In the genomic region with DNA sequence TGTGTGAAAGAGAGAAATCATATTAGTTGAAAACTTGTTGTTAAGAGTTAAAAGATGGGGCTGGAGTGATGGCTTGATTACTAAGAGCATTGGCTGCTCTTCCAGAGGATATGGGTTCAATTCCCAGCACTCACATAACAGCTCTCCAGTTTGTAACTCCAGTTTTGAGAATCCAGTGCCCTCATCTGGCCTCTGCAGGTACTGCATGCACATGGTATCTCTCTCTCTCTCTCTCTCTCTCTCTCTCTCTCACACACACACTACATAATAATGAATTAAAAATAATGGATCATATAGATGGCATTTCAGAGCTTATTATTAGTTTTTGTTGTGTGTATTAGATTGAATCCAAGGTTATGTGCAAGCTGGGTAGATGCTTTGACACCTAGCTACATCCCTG, we compare ENCODE assay signal across 22 mouse cellular contexts. TPM values are rescaled to one million over a fixed set of nuclear protein-coding genes. Genes with fewer than 3 reads are reported as not detected.
DNase-seq lines count a peak whose midpoint lies in the region; ATAC-seq and TF ChIP-seq lines count a peak whose summit lies in the region.
"Had no signal": no experiment of that assay in that cellular context is flagged by ENCODE, and none has a peak within 500 bp of the region (broad histone marks: within the 10 kb centered on the region; RNA-seq: fewer than 3 reads in every experiment).

No protein-coding gene starts in this region.

- TF ChIP-seq CTCF in liver, embryonic 14.5 days (IDR thresholded peaks at IDR 0.05; ENCODE audit: low read depth) = peak; percentile 39

- H3K4me1 ChIP-seq in liver, embryonic 14.5 days (replicated peaks; ENCODE audit: control insufficient read depth in 2 of 2, insufficient read depth in 2 of 2, low read length in 1 of 2) = no peaks in the 10 kb centered on the region
- no peaks in the 10 kb centered on the region for H3K4me1 ChIP-seq in liver, embryonic 11.5 days (replicated peaks; ENCODE audit: control insufficient read depth, insufficient read depth, low read length)
- H3K4me1 ChIP-seq: embryonic facial prominence, embryonic 12.5 days; liver, embryonic 13.5 days; midbrain, embryonic 12.5 days; neural tube, embryonic 15.5 days had no signal

- H3K4me2 ChIP-seq in liver, embryonic 14.5 days (ENCODE audit: low read depth) = no peak overlapping the region
- no peak overlapping the region for H3K4me2 ChIP-seq in liver, embryonic 11.5 days
- H3K4me2 ChIP-seq: embryonic facial prominence, embryonic 12.5 days; liver, embryonic 13.5 days; midbrain, embryonic 12.5 days; neural tube, embryonic 15.5 days had no signal

- intact Hi-C loops in heart, postnatal 14 days (cut with DNase I) = no loop called here

- H3K9me3 ChIP-seq in liver, embryonic 14.5 days (ENCODE audit: control insufficient read depth, low read length) = no peaks in the 10 kb centered on the region
- H3K9me3 ChIP-seq in liver, embryonic 11.5 days (ENCODE audit: control insufficient read depth, low read length) = no peaks in the 10 kb centered on the region
- H3K9me3 ChIP-seq: embryonic facial prominence, embryonic 12.5 days; limb, embryonic 10.5 days; liver, embryonic 13.5 days; midbrain, embryonic 12.5 days; neural tube, embryonic 15.5 days had no signal

- no peak for TF ChIP-seq EP300 in liver, embryonic 14.5 days (IDR thresholded peaks at IDR 0.05; ENCODE audit: low read depth)

- DNase-seq in heart, adult 11 months = peak; percentile 4
- DNase-seq in heart, postnatal 14 days = no peak
- no peak for DNase-seq in liver, embryonic 14.5 days (ENCODE audit: low read depth in 3 of 3, low spot score in 3 of 3)
- DNase-seq in liver, embryonic 11.5 days (ENCODE audit: low spot score) = no peak
- DNase-seq in thymus, postnatal 4 days = peak; percentile 7
- no peak for DNase-seq in thymus, postnatal 0 days (ENCODE audit: low spot score)
- DNase-seq in MN1 (ENCODE audit: low spot score) = no peak
- DNase-seq: adrenal gland, postnatal 14 days; B cell, adult 2 months; cerebellum, adult 8-10 months; liver, embryonic 13.5 days; lung, postnatal 36 days; right cerebral cortex, postnatal 25 days had no signal

- H3K27me3 ChIP-seq in liver, embryonic 14.5 days (ENCODE audit: control insufficient read depth, insufficient read depth, low read length) = no peaks in the 10 kb centered on the region
- no peaks in the 10 kb centered on the region for H3K27me3 ChIP-seq in liver, embryonic 11.5 days (replicated peaks; ENCODE audit: control insufficient read depth, insufficient read depth, low read length)
- H3K27me3 ChIP-seq: embryonic facial prominence, embryonic 12.5 days; liver, embryonic 13.5 days; midbrain, embryonic 12.5 days; neural tube, embryonic 15.5 days had no signal

- no peak for ATAC-seq in liver, embryonic 14.5 days (ENCODE audit: insufficient read depth)
- ATAC-seq in liver, embryonic 11.5 days (replicated peaks; ENCODE audit: low FRiP score) = no peak
- no peak for ATAC-seq in megakaryocyte-erythroid progenitor cell, adult 5-6 weeks (replicated peaks; ENCODE audit: low FRiP score, low TSS enrichment, poor library complexity, severe bottlenecking)
- ATAC-seq: forebrain, embryonic 16.5 days; hindbrain, embryonic 16.5 days had no signal

- no peak overlapping the region for H3K27ac ChIP-seq in liver, embryonic 14.5 days
- no peak overlapping the region for H3K27ac ChIP-seq in liver, embryonic 11.5 days (ENCODE audit: low read depth, low read length)
- H3K27ac ChIP-seq: embryonic facial prominence, embryonic 12.5 days; limb, embryonic 10.5 days; liver, embryonic 13.5 days; midbrain, embryonic 12.5 days; neural tube, embryonic 15.5 days had no signal

- no peaks in the 10 kb centered on the region for H3K36me3 ChIP-seq in liver, embryonic 14.5 days (replicated peaks; ENCODE audit: control insufficient read depth, insufficient read depth, low read depth)
- H3K36me3 ChIP-seq in liver, embryonic 11.5 days (ENCODE audit: control insufficient read depth, insufficient read depth, low read length) = no peaks in the 10 kb centered on the region
- H3K36me3 ChIP-seq: embryonic facial prominence, embryonic 12.5 days; limb, embryonic 10.5 days; liver, embryonic 13.5 days; midbrain, embryonic 12.5 days; neural tube, embryonic 15.5 days had no signal

- H3K4me3 ChIP-seq in liver, embryonic 14.5 days (ENCODE audit: insufficient read depth in 1 of 2, low read depth in 2 of 2, low read length in 2 of 2) = no peak overlapping the region
- H3K4me3 ChIP-seq in liver, embryonic 11.5 days (ENCODE audit: low read depth, low read length) = no peak overlapping the region
- H3K4me3 ChIP-seq: embryonic facial prominence, embryonic 12.5 days; limb, embryonic 10.5 days; liver, embryonic 13.5 days; midbrain, embryonic 12.5 days; myocyte; neural tube, embryonic 15.5 days had no signal

- no peak overlapping the region for H3K9ac ChIP-seq in liver, embryonic 14.5 days (replicated peaks)
- H3K9ac ChIP-seq in liver, embryonic 11.5 days (ENCODE audit: low read depth, low read length) = no peak overlapping the region
- H3K9ac ChIP-seq: embryonic facial prominence, embryonic 12.5 days; liver, embryonic 13.5 days; midbrain, embryonic 12.5 days; neural tube, embryonic 15.5 days had no signal

RNA-seq across cellular contexts. Expression of a gene that starts 29.7 kb away (rescaled TPM):
- 1 to 10 TPM; 4.4 to 5.2 TPM for total RNA-seq in heart, postnatal 14 days (2021)
- polyA plus RNA-seq in liver, embryonic 14.5 days (2012; rRNA removed) = 0.08 and 0.12 TPM in 2 replicates
- polyA plus RNA-seq in liver, embryonic 14.5 days (2014; fragmentation: Nextera tagmentation; extraction: Ambion mirVana) = 0.01 TPM in 1 of 2 replicates, not detected in the other
- 0.22 and 0.37 TPM in 2 replicates for polyA plus RNA-seq in liver, embryonic 11.5 days (2014; fragmentation: Nextera tagmentation; extraction: Ambion mirVana)
- 0.05 TPM in 2 replicates for polyA plus RNA-seq in thymus, postnatal 0 days (2015; fragmentation: Nextera tagmentation; extraction: Ambion mirVana)
- not detected in 2 replicates for total RNA-seq in megakaryocyte-erythroid progenitor cell, adult 5-6 weeks (2014; fragmentation: Nextera tagmentation)
- not detected in 2 replicates for total RNA-seq in megakaryocyte-erythroid progenitor cell, adult 5-6 weeks (2017)
- total RNA-seq: common myeloid progenitor, adult 5-6 weeks had no signal
- polyA plus RNA-seq: myocyte had no signal

Comparison
In these comparisons a context has a peak if more than half of its experiments do, and no peak if none do; other contexts are left out.
1. DNase-seq: peak in heart, adult 11 months (single experiment) and thymus, postnatal 4 days (single experiment); none in heart, postnatal 14 days (0 of 2), liver, embryonic 14.5 days (0 of 3), liver, embryonic 11.5 days (single experiment), thymus, postnatal 0 days (single experiment) and MN1 (single experiment).